In the genomic region with DNA sequence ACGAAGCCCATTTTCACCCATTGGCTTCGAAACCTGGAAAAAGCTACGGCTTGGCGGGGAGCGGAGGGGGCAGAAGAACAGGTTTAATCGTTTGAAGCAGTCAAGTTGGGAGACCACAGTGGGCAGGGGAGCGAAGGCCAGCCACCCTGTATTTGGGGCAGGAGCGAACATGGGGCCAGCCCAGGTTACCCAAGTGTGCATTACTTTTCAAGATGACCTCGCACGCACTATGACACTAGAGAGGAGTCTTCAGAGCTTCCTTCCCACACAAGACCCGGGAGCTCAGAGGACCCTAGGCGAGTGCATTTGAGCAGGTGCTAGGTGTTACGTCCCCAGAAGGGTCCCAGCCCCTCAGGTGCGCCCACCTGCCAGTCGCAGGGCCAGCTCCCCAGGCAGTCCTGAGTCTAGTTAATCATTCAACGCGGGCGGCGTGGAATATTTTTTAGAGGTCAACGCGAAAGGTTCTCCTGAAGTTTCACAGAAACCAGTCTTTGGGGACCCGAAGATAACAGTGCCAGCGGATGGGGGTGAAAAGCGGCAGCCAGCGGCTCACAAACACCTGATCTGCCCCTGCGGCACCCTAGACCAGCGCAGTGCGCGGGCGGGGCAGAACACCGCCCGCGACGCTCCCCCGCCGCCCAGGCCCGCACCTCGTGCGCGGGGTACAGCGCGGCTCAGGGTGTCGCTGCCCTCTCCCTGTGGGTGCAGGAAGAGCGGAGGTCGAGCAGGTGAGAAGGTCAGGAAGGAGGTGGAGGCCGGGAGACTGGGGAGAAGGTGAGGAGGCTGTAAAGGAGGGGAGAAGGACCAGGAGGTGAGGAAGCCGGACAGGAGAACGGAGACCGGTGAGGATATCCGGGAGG, we compare ENCODE assay signal across 8 mouse cellular contexts. TPM values are rescaled to one million over a fixed set of nuclear protein-coding genes. Genes with fewer than 3 reads are reported as not detected.
DNase-seq lines count a peak whose midpoint lies in the region; ATAC-seq and TF ChIP-seq lines count a peak whose summit lies in the region.

No protein-coding gene starts in this region.

- peaks cover 23% of the 10 kb centered on the region for H3K4me1 ChIP-seq in lung, embryonic 15.5 days
- H3K4me1 ChIP-seq in cortical plate, adult 2 months (ENCODE audit: control insufficient read depth, insufficient read depth, low read length), result no peaks in the 10 kb centered on the region
- peaks cover 10% of the 10 kb centered on the region for H3K4me1 ChIP-seq in hindbrain, embryonic 11.5 days (replicated peaks; ENCODE audit: control insufficient read depth, insufficient read depth, low read length)
- peaks cover 22% of the 10 kb centered on the region for H3K4me1 ChIP-seq in limb, embryonic 13.5 days

- 0 out of 2 replicates have a peak, but pooled peaks have one; percentile 8 for ATAC-seq in lung, embryonic 15.5 days (ENCODE audit: borderline replicate concordance, extremely low read depth, low FRiP score, low TSS enrichment)
- ATAC-seq in hindbrain, embryonic 11.5 days (ENCODE audit: low FRiP score), result peak; percentile 43
- peak; percentile 4; the same call in 1 of the 2 replicates for ATAC-seq in limb, embryonic 13.5 days (ENCODE audit: low FRiP score, low read depth)

- peak overlapping the region; percentile 95 for H3K4me2 ChIP-seq in lung, embryonic 15.5 days
- peak overlapping the region; percentile 100 for H3K4me2 ChIP-seq in hindbrain, embryonic 11.5 days (replicated peaks; ENCODE audit: low read depth, low read length)
- peak overlapping the region; percentile 99 for H3K4me2 ChIP-seq in limb, embryonic 13.5 days (replicated peaks)
- peak overlapping the region; percentile 80 for H3K4me2 ChIP-seq in myocyte (ENCODE audit: low read depth)

- H3ac ChIP-seq in myocyte (ENCODE audit: control insufficient read depth, insufficient read length), result peak overlapping the region; percentile 36

- H3K27ac ChIP-seq in lung, embryonic 15.5 days, result peak overlapping the region; percentile 89
- peak overlapping the region; percentile 93 for H3K27ac ChIP-seq in cortical plate, adult 2 months (ENCODE audit: insufficient read depth, low read length)
- H3K27ac ChIP-seq in hindbrain, embryonic 11.5 days (ENCODE audit: low read depth, low read length), result no peak overlapping the region
- H3K27ac ChIP-seq in limb, embryonic 13.5 days, result no peak overlapping the region

- TF ChIP-seq CTCF in cortical plate, adult 2 months (IDR thresholded peaks at IDR 0.05; ENCODE audit: extremely low read depth, insufficient read depth, low read length), result no peak

- TF ChIP-seq POLR2A in cortical plate, adult 2 months (IDR thresholded peaks at IDR 0.05; ENCODE audit: extremely low read depth, insufficient read depth, low read length), result no peak
- TF ChIP-seq POLR2A in myocyte (IDR thresholded peaks at IDR 0.05; ENCODE audit: insufficient read length, low read depth), result no peak

- WGBS in lung, embryonic 15.5 days, result 2% methylated on average over 50 of the region's 50 CpGs
- 2% methylated on average over 50 of the region's 50 CpGs for WGBS in hindbrain, embryonic 11.5 days
- WGBS in limb, embryonic 13.5 days, result 2% methylated on average over 50 of the region's 50 CpGs

- H3K9ac ChIP-seq in lung, embryonic 15.5 days, result peak overlapping the region; percentile 71
- H3K9ac ChIP-seq in hindbrain, embryonic 11.5 days (ENCODE audit: low read depth, low read length), result peak overlapping the region; percentile 59; the same call in 1 of the 2 replicates
- H3K9ac ChIP-seq in limb, embryonic 13.5 days, result peak overlapping the region; percentile 73

- peaks cover 12% of the 10 kb centered on the region for H3K27me3 ChIP-seq in lung, embryonic 15.5 days
- peaks cover 43% of the 10 kb centered on the region for H3K27me3 ChIP-seq in hindbrain, embryonic 11.5 days (ENCODE audit: control insufficient read depth, insufficient read depth, low read length)
- peaks cover 72% of the 10 kb centered on the region for H3K27me3 ChIP-seq in limb, embryonic 13.5 days
- H3K27me3 ChIP-seq in myocyte (ENCODE audit: control insufficient read depth, insufficient read depth, insufficient read length), result no peaks in the 10 kb centered on the region

- H3K36me3 ChIP-seq in lung, embryonic 15.5 days, result no peaks in the 10 kb centered on the region
- H3K36me3 ChIP-seq in hindbrain, embryonic 11.5 days (ENCODE audit: control insufficient read depth, insufficient read depth, low read length), result no peaks in the 10 kb centered on the region
- H3K36me3 ChIP-seq in limb, embryonic 13.5 days, result no peaks in the 10 kb centered on the region
- no peaks in the 10 kb centered on the region for H3K36me3 ChIP-seq in myocyte (ENCODE audit: control insufficient read depth, insufficient read depth)

- peaks cover 55% of the 10 kb centered on the region for H3K79me2 ChIP-seq in myocyte (ENCODE audit: control insufficient read depth, insufficient read depth)

- no peaks in the 10 kb centered on the region for H3K9me3 ChIP-seq in lung, embryonic 15.5 days
- H3K9me3 ChIP-seq in hindbrain, embryonic 11.5 days (ENCODE audit: control insufficient read depth, low read length), result no peaks in the 10 kb centered on the region
- H3K9me3 ChIP-seq in limb, embryonic 13.5 days, result no peaks in the 10 kb centered on the region

- DNase-seq in lung, postnatal 36 days, result no peak
- no peak for DNase-seq in hindbrain, embryonic 11.5 days (ENCODE audit: low spot score)
- DNase-seq in urinary bladder, postnatal 25 days (ENCODE audit: low spot score), result peak; percentile 33
- DNase-seq in left cerebral cortex, adult 8-10 months (ENCODE audit: low spot score in 2 of 2), result no peak

- peak overlapping the region; percentile 81 for H3K4me3 ChIP-seq in lung, embryonic 15.5 days
- H3K4me3 ChIP-seq in cortical plate, adult 2 months (ENCODE audit: insufficient read depth, low read length), result peak overlapping the region; percentile 90
- H3K4me3 ChIP-seq in hindbrain, embryonic 11.5 days (ENCODE audit: low read depth, low read length), result peak overlapping the region; percentile 67
- H3K4me3 ChIP-seq in limb, embryonic 13.5 days, result peak overlapping the region; percentile 72
- peak overlapping the region; percentile 66 for H3K4me3 ChIP-seq in myocyte

TF ChIP-seq in myocyte, 11 proteins besides CTCF, POLR2A, EP300 and RAD21:
- no peak for TF ChIP-seq POLR2AphosphoS2 (IDR thresholded peaks at IDR 0.05; ENCODE audit: insufficient read length, low read depth)

RNA-seq across cellular contexts. Expression of gene B3gnt2, which starts 2.1 kb away (rescaled TPM):
- 10.9 and 12.6 TPM in 2 replicates for polyA plus RNA-seq in lung, embryonic 15.5 days (2015; fragmentation: Nextera tagmentation; extraction: Ambion mirVana)
- 11.2 and 11.4 TPM in 2 replicates for polyA plus RNA-seq in cortical plate, adult 2 months (2012; rRNA removed)
- 1.7 and 3.0 TPM in 2 replicates for polyA plus RNA-seq in hindbrain, embryonic 11.5 days (2014; fragmentation: Nextera tagmentation; extraction: Ambion mirVana)
- 5.5 TPM in 2 replicates for polyA plus RNA-seq in limb, embryonic 13.5 days (2015; fragmentation: Nextera tagmentation; extraction: Ambion mirVana)
- 13.1 TPM for polyA plus RNA-seq in myocyte (2012; fragmentation: generic; extraction: Trizol)
- 10 to 100 TPM in 3 of 4 experiments, 1 to 10 TPM in 1; 6.2 to 24.7 (median 14.2) TPM for total RNA-seq in left cerebral cortex, adult 8-10 months (2022)

Comparison
In these comparisons a context has a peak if more than half of its experiments do, and no peak if none do; other contexts are left out.
1. H3K27ac ChIP-seq: peak in lung, embryonic 15.5 days (single experiment) and cortical plate, adult 2 months (single experiment); none in hindbrain, embryonic 11.5 days (single experiment) and limb, embryonic 13.5 days (single experiment).
2. Peak in every context shown above with its lines, with median percentiles within 50 percentile points of each other: ATAC-seq, H3K4me2 ChIP-seq, H3K4me3 ChIP-seq and H3K9ac ChIP-seq.